8 mouse cellular contexts compared by ENCODE assay signal in the genomic region with DNA sequence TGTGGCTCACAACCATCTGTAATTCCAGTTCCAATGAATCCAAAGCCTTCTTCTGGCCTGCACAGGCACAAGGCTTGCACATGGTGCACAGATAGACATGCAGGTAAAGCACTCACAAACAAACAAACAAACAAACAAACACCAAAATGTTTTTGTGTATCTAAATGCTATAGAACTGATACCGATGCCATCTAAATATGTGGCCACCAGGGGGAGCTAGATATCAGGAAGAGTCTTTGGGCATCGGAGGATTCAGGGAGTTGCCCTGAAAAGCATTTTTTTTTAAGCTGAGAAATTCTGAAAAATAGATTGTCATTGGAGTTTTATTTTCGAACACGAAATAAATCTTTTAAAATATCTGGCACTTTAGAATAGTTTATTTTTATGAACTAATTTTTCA. TPM values are rescaled to one million over a fixed set of nuclear protein-coding genes. Genes with fewer than 3 reads are reported as not detected.
DNase-seq lines count a peak whose midpoint lies in the region; ATAC-seq and TF ChIP-seq lines count a peak whose summit lies in the region.

No protein-coding gene starts in this region.

- H3K4me1 ChIP-seq in heart, adult 2 months (ENCODE audit: control insufficient read depth, insufficient read depth, low read length) = no peaks in the 10 kb centered on the region
- no peaks in the 10 kb centered on the region for H3K4me1 ChIP-seq in heart, embryonic 11.5 days (ENCODE audit: control insufficient read depth, insufficient read depth, low read length)
- H3K4me1 ChIP-seq in embryonic fibroblast, embryonic 13.5 days (ENCODE audit: control insufficient read depth, insufficient read depth, low read length) = no peaks in the 10 kb centered on the region
- H3K4me1 ChIP-seq in liver, embryonic 13.5 days (replicated peaks) = no peaks in the 10 kb centered on the region

- H3K4me2 ChIP-seq in heart, embryonic 11.5 days = no peak overlapping the region
- no peak overlapping the region for H3K4me2 ChIP-seq in liver, embryonic 13.5 days

- H3K9ac ChIP-seq in heart, adult 2 months (ENCODE audit: low read depth, low read length) = no peak overlapping the region
- H3K9ac ChIP-seq in heart, embryonic 11.5 days (ENCODE audit: low read depth, low read length) = no peak overlapping the region
- no peak overlapping the region for H3K9ac ChIP-seq in liver, embryonic 13.5 days

- H3K27me3 ChIP-seq in heart, adult 2 months (ENCODE audit: control insufficient read depth, insufficient read depth, low read length) = no peaks in the 10 kb centered on the region
- H3K27me3 ChIP-seq in heart, embryonic 11.5 days (ENCODE audit: control insufficient read depth, insufficient read depth, low read length) = no peaks in the 10 kb centered on the region
- H3K27me3 ChIP-seq in liver, embryonic 13.5 days = no peaks in the 10 kb centered on the region

- H3K36me3 ChIP-seq in heart, adult 2 months (ENCODE audit: control insufficient read depth, insufficient read depth, low read length) = no peaks in the 10 kb centered on the region
- no peaks in the 10 kb centered on the region for H3K36me3 ChIP-seq in heart, embryonic 11.5 days (ENCODE audit: control insufficient read depth, insufficient read depth, low read length)
- no peaks in the 10 kb centered on the region for H3K36me3 ChIP-seq in liver, embryonic 13.5 days

- H3K79me2 ChIP-seq in heart, adult 2 months (replicated peaks; ENCODE audit: control insufficient read depth, insufficient read depth, low read length) = no peaks in the 10 kb centered on the region

- peak; percentile 22 to 36 for DNase-seq in heart, adult 2 months
- DNase-seq in CD4-positive helper T cell, adult 2 months (ENCODE audit: low read depth, low spot score) = peak; percentile 43
- peak; percentile 78 for DNase-seq in brain, adult 2 months (ENCODE audit: low read depth, low spot score)
- peak; percentile 18 for DNase-seq in liver, embryonic 13.5 days
- peak; percentile 29 for DNase-seq in right cerebral cortex, postnatal 25 days

- H3K4me3 ChIP-seq in heart, adult 2 months = no peak overlapping the region
- no peak overlapping the region for H3K4me3 ChIP-seq in heart, embryonic 11.5 days (ENCODE audit: low read depth, low read length)
- no peak overlapping the region for H3K4me3 ChIP-seq in embryonic fibroblast, embryonic 13.5 days (ENCODE audit: insufficient read depth, low read length)
- H3K4me3 ChIP-seq in liver, embryonic 13.5 days (replicated peaks) = no peak overlapping the region

- WGBS in heart, adult 2 months = 7% methylated on average over 4 of the region's 4 CpGs
- WGBS in heart, embryonic 11.5 days (ENCODE audit: insufficient replicate concordance) = 14% methylated on average over 4 of the region's 4 CpGs
- 8% methylated on average over 4 of the region's 4 CpGs for WGBS in liver, embryonic 13.5 days (ENCODE audit: insufficient replicate concordance)

- no peak for TF ChIP-seq EP300 in heart, adult 2 months (IDR thresholded peaks at IDR 0.05; ENCODE audit: insufficient read depth, low read depth, low read length)

- peak; percentile 92 for TF ChIP-seq CTCF in heart, adult 2 months (IDR thresholded peaks at IDR 0.05)
- 0 out of 2 replicates have a peak, but pooled peaks have one; percentile 5 for TF ChIP-seq CTCF in embryonic fibroblast, embryonic 13.5 days (IDR thresholded peaks at IDR 0.05; ENCODE audit: borderline replicate concordance, insufficient read depth, low read length)

- TF ChIP-seq POLR2A in heart, adult 2 months (IDR thresholded peaks at IDR 0.05; ENCODE audit: insufficient read depth, low read depth, low read length) = no peak
- no peak for TF ChIP-seq POLR2A in embryonic fibroblast, embryonic 13.5 days (IDR thresholded peaks at IDR 0.05; ENCODE audit: low read depth, low read length)

- H3K9me3 ChIP-seq in heart, embryonic 11.5 days (replicated peaks; ENCODE audit: control insufficient read depth, low read length) = no peaks in the 10 kb centered on the region
- H3K9me3 ChIP-seq in liver, embryonic 13.5 days (replicated peaks) = no peaks in the 10 kb centered on the region

- ATAC-seq in heart, embryonic 11.5 days (replicated peaks; ENCODE audit: insufficient number of reproducible peaks, low FRiP score, low TSS enrichment) = no peak
- peak; percentile 54 for ATAC-seq in inflammation-experienced regulatory T-cells, adult 6 months
- ATAC-seq in liver, embryonic 13.5 days (ENCODE audit: low read depth) = no peak

- intact Hi-C loops in heart, adult 2 months (cut with DNase I) = loop anchor here (1.0 kb wide), 2 partner anchors 72 to 136 kb away; no protein-coding TSS in a partner anchor

- no peak overlapping the region for H3K27ac ChIP-seq in heart, adult 2 months
- no peak overlapping the region for H3K27ac ChIP-seq in heart, embryonic 11.5 days (ENCODE audit: low read depth, low read length)
- no peak overlapping the region for H3K27ac ChIP-seq in embryonic fibroblast, embryonic 13.5 days (ENCODE audit: insufficient read depth, low read length)
- no peak overlapping the region for H3K27ac ChIP-seq in liver, embryonic 13.5 days

RNA-seq across cellular contexts. Expression of gene Etfdh, which starts 43.8 kb away (rescaled TPM):
- 100 to 1,000 TPM; 525 to 610 TPM for total RNA-seq in heart, adult 2 months (2021)
- 433 and 567 TPM in 2 replicates for polyA plus RNA-seq in heart, adult 2 months (2012; rRNA removed)
- polyA plus RNA-seq in heart, embryonic 11.5 days (2014; fragmentation: Nextera tagmentation; extraction: Ambion mirVana) = 124 and 141 TPM in 2 replicates
- polyA plus RNA-seq in embryonic fibroblast, embryonic 13.5 days (2011; ENCODE audit: insufficient read length, low read depth, missing spikeins) = 40.0 and 45.6 TPM in 2 replicates
- polyA plus RNA-seq in inflammation-experienced regulatory T-cells, adult 6 months (2017; shearing (Covaris generic)) = 10 to 100 TPM; 39.9 to 51.6 (median 42.9) TPM
- 38.8 and 45.8 TPM in 2 replicates for polyA plus RNA-seq in liver, embryonic 13.5 days (2015; fragmentation: Nextera tagmentation; extraction: Ambion mirVana)

RNA-seq across cellular contexts. Expression of gene 4930579G24Rik, which starts 44.2 kb away (rescaled TPM):
- 1 to 10 TPM in 1 of 2 experiments, under 1 TPM in 1; 0.99 to 1.7 TPM for total RNA-seq in heart, adult 2 months (2021)
- polyA plus RNA-seq in heart, adult 2 months (2012; rRNA removed) = 1.2 and 1.8 TPM in 2 replicates
- 26.1 and 30.1 TPM in 2 replicates for polyA plus RNA-seq in heart, embryonic 11.5 days (2014; fragmentation: Nextera tagmentation; extraction: Ambion mirVana)
- 14.0 and 14.3 TPM in 2 replicates for polyA plus RNA-seq in embryonic fibroblast, embryonic 13.5 days (2011; ENCODE audit: insufficient read length, low read depth, missing spikeins)
- polyA plus RNA-seq in inflammation-experienced regulatory T-cells, adult 6 months (2017; shearing (Covaris generic)) = 10 to 100 TPM in 2 of 3 experiments, 1 to 10 TPM in 1; 6.8 to 34.0 (median 10.7) TPM
- polyA plus RNA-seq in liver, embryonic 13.5 days (2015; fragmentation: Nextera tagmentation; extraction: Ambion mirVana) = 20.5 and 23.4 TPM in 2 replicates

Comparison
In these comparisons a context has a peak if more than half of its experiments do, and no peak if none do; other contexts are left out.
1. DNase-seq: peak in every context shown above with its lines; median percentile 78 in brain, adult 2 months; 43 in CD4-positive helper T cell, adult 2 months; 29 in heart, adult 2 months; 29 in right cerebral cortex, postnatal 25 days; 18 in liver, embryonic 13.5 days.